Mouse (Mus musculus) neural tube, embryonic 13.5 days (tissue): ENCODE data around the gene Hand1. TPM values are rescaled to one million over a fixed set of nuclear protein-coding genes. Genes with fewer than 3 reads are reported as not detected.
"Not testable (repeated sequence)": the region's sequence is repeated elsewhere in the genome, so short reads cannot be mapped to it uniquely, and the experiment has no call there.

Experiments
- ATAC-seq: fragments of 200-750 bp; cut with Nextera tagmentation; 2 replicates; pipeline ENCODE4 v1.8.0; 2017; ENCODE audit warnings: low read depth, mild to moderate bottlenecking, moderate TSS enrichment, moderate library complexity
- H3K27ac ChIP-seq: fragments of 300-500 bp; sonication (generic); replicated peaks from 2 replicates; pipeline ENCODE4 v1.5.1; 2015; ENCODE audit warnings: moderate library complexity, mild to moderate bottlenecking, inconsistent platforms
- H3K27me3 ChIP-seq: fragments of 300-500 bp; sonication (generic); 2 replicates; pipeline ENCODE4 v1.6.1; 2015; ENCODE audit warnings: mild to moderate bottlenecking, inconsistent platforms
- H3K36me3 ChIP-seq: fragments of 300-500 bp; sonication (generic); 2 replicates; pipeline ENCODE4 v1.6.1; 2015; ENCODE audit warnings: mild to moderate bottlenecking, inconsistent platforms
- H3K4me1 ChIP-seq: fragments of 300-500 bp; sonication (generic); replicated peaks from 2 replicates; pipeline ENCODE4 v1.6.1; 2015; ENCODE audit warnings: inconsistent platforms
- H3K4me2 ChIP-seq: fragments of 300-500 bp; sonication (generic); 2 replicates; pipeline ENCODE4 v1.6.1; 2015; ENCODE audit warnings: inconsistent platforms, mild to moderate bottlenecking, moderate library complexity
- H3K4me3 ChIP-seq: fragments of 300-500 bp; sonication (generic); 2 replicates; pipeline ENCODE4 v1.5.1; 2015; ENCODE audit warnings: mild to moderate bottlenecking, inconsistent platforms
- H3K9ac ChIP-seq: fragments of 300-500 bp; sonication (generic); 2 replicates; pipeline ENCODE4 v1.6.1; 2015; ENCODE audit warnings: moderate library complexity, mild to moderate bottlenecking, inconsistent platforms
- H3K9me3 ChIP-seq: fragments of 300-500 bp; sonication (generic); 2 replicates; pipeline ENCODE4 v1.6.1; 2016; ENCODE audit warnings: inconsistent platforms
- WGBS: fragments of 180-500 bp; shearing (Covaris S2); methylation state at CpG from one replicate; pipeline ENCODE4 v1.1.7; 2015; 5-methylcytosine and 5-hydroxymethylcytosine counted together
- polyA plus RNA-seq: library from polyadenylated mRNA; unstranded; fragments of >200 nt; fragmentation: Nextera tagmentation; extraction: Ambion mirVana; gene quantifications from 2 replicates; pipeline ENCODE4 v1.2.1, GENCODE M21; 2015

Gene Hand1
- polyA plus RNA-seq, 1 experiment from 2014 or later, result 0.28 TPM

- Histone ChIP-seq H3K9me3 (no peaks in the 10 kb centered on the region), H3K4me3 (no peak overlapping the region), H3K9ac (no peak overlapping the region), H3K27me3 (peaks cover 100% of the 10 kb centered on the region), H3K4me1 (peaks cover 27% of the 10 kb centered on the region), H3K36me3 (no peaks in the 10 kb centered on the region), H3K27ac (no peak overlapping the region), H3K4me2 (no peak overlapping the region)
- no peak for ATAC-seq
- under 1% methylated on average over 31 of the region's 31 CpGs for WGBS
These were observed 1.3 kb downstream of the Hand1 start for GRCm38 (mm10) chr11:57831281-57831781.

- peaks cover 100% of the 10 kb centered on the region for H3K27me3 ChIP-seq
- no peak for ATAC-seq
- H3K4me2 ChIP-seq, result no peak overlapping the region
- no peak overlapping the region for H3K9ac ChIP-seq
- H3K9me3 ChIP-seq, result no peaks in the 10 kb centered on the region
- H3K4me1 ChIP-seq, result peaks cover 27% of the 10 kb centered on the region
- H3K4me3 ChIP-seq, result no peak overlapping the region
- H3K36me3 ChIP-seq, result no peaks in the 10 kb centered on the region
- H3K27ac ChIP-seq, result no peak overlapping the region
- WGBS, result 11% methylated on average over 17 of the region's 17 CpGs
These were observed 2.5 kb downstream of the Hand1 start for GRCm38 (mm10) chr11:57829871-57830775.

DNA sequence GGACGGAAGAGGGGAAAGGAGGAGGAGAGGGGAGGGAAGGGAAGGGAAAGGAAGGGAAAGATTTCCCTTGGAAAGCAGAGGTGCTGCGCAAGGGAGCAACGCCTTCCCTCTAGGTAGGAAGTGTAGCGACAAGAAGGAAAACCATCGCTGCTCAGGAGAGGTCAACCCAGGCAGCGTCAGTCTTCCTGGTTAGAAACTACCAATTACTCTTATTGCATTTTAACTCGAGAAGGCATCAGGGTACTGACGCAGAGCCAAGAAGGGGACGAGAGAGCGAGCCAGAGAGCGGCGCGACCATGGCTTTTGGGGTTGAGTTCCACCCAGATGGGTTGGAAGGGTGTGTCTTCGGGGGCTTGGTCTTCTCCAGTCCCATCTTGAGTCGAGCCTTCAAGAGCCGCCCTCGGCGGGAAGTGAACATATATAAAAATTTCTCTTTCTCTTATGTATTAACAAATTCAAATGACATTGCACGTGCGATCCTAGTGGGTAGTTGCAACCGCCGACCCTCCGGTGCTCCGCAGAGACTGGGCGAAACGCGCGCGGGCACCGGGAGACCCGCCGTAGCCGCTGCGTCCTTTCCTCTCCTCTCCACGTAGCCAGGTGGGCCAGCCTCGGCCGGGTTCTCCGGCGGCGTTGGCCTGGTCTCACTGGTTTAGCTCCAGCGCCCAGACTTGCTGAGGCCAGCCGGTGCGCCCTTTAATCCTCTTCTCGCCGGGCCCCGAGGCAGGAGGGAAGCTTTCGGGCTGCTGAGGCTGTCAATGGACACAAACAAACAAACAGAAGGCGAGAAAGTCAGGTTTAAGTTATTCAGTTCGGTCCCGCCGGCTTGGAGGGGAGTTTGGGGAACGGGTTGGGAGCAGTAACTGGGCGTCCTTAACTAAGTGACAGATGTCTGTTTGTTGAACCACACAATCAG, 3.4 kb downstream of the Hand1 start:
- WGBS, result under 1% methylated on average over 53 of the region's 53 CpGs
- Histone ChIP-seq H3K4me1 (peaks cover 27% of the 10 kb centered on the region), H3K27ac (no peak overlapping the region), H3K4me2 (no peak overlapping the region), H3K9me3 (no peaks in the 10 kb centered on the region), H3K9ac (no peak overlapping the region), H3K27me3 (peaks cover 99% of the 10 kb centered on the region), H3K36me3 (no peaks in the 10 kb centered on the region), H3K4me3 (0 out of 2 replicates have a peak overlapping the region, but pooled peaks have one; percentile 6)
- ATAC-seq, result no peak

GRCm38 (mm10) chr11:57827915-57828545, 4.6 kb downstream of the Hand1 start:
- ATAC-seq, result peak; percentile 45; the same call in 1 of the 2 replicates

DNA sequence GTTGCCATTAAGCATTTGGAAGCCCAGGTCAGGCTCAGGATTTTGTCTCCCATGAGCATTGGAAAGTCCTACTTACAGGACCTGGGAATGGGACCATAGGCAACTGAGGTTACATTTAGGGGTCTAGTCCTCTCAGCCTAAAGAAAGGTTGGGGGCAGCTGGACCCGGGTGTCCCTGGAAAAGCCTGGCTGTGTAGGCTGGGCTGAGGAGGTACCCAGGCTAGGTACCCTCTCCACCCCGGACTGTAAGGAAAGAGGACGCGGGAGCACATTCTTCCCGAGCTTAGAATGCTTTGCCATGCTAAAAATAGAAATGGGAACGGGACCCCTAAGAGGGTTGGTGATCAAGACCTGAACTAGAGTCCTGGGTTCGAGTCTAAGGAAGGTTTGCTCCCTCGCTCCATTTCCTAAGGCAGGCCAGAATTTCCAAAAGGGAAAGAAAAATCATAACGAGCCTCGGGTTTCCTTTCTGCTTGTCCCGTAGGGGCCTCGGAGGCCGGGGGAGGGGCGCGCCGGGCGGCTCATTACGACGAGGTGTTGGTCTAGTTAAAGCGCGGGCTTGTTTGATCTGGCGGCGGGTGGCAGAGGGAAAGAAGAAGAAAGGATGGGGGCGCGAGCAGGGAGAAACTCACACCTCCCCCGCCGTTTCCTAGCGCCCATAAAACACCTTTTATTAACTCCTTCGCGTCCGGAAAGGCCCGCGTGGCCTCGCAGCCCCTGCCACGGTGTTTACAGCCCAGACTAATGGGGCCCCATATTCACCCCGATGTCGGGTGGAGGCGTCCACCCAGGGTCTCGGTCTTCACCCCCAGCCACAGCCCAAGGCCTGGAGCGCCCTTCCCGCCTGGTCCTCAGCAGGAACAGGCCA, 5.3 kb downstream of the Hand1 start:
- H3K4me2 ChIP-seq, result peak overlapping the region; percentile 49
- H3K36me3 ChIP-seq, result no peaks in the 10 kb centered on the region
- H3K4me1 ChIP-seq, result peaks cover 21% of the 10 kb centered on the region
- H3K9ac ChIP-seq, result no peak overlapping the region
- WGBS, result under 1% methylated on average over 40 of the region's 41 CpGs
- H3K4me3 ChIP-seq, result peak overlapping the region; percentile 25
- no peak overlapping the region for H3K27ac ChIP-seq
- H3K9me3 ChIP-seq, result no peaks in the 10 kb centered on the region
- ATAC-seq, result no peak
- H3K27me3 ChIP-seq, result peaks cover 89% of the 10 kb centered on the region

More at GRCm38 (mm10) chr11:57827915-57828545, 4.6 kb downstream of the Hand1 start:
- Histone ChIP-seq H3K9me3 (no peaks in the 10 kb centered on the region), H3K4me2 (peak overlapping the region; percentile 49), H3K9ac (no peak overlapping the region), H3K27me3 (peaks cover 96% of the 10 kb centered on the region), H3K27ac (no peak overlapping the region), H3K4me3 (peak overlapping the region; percentile 25), H3K4me1 (peaks cover 21% of the 10 kb centered on the region), H3K36me3 (no peaks in the 10 kb centered on the region)
- 1% methylated on average over 33 of the region's 33 CpGs for WGBS

DNA sequence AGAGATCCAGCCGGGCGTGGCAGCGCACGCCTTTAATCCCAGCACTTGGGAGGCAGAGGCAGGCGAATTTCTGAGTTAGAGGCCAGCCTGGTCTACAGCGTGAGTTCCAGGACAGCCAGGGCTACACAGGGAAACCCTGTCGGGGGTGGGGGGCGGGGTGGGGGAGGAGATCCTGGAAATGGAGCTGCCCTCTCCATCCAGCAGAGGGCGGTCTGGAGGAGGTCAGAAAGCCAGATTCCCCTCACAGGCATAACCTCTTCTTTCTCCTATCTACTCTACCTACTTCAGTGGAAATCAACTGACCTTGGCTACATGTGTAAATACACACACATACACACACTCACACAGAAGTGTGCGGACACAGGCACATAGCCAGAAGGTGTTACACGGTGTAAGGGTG, 7.4 kb downstream of the Hand1 start:
- not testable (repeated sequence) for ATAC-seq, H3K27ac ChIP-seq, H3K9me3 ChIP-seq, H3K4me2 ChIP-seq, H3K4me3 ChIP-seq, H3K9ac ChIP-seq, H3K36me3 ChIP-seq
- Histone ChIP-seq H3K4me1 (peaks cover 17% of the 10 kb centered on the region), H3K27me3 (peaks cover 68% of the 10 kb centered on the region)
- WGBS, result 43% methylated on average over 11 of the region's 11 CpGs

DNA sequence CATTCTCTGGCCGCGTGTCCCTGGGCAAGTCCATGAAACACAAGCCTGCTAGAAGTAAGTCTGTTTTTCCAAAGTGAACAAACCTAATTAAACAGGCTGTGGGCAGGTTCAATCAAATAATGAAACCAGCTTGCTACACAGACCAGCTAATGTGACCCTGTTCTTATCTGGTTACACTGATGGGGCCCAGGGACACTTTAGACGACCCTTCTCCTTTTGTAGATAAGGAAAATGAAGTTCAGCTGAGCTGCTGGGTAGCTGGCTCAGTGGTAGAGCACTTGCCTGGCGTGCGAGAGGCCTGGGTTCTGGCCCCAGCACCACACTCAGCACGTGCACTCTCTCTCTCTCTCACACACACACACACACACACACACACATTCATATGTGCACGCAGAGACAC, 8.9 kb downstream of the Hand1 start:
- Histone ChIP-seq H3K36me3 (no peaks in the 10 kb centered on the region), H3K4me1 (peaks cover 8% of the 10 kb centered on the region), H3K4me2 (no peak overlapping the region), H3K27me3 (peaks cover 53% of the 10 kb centered on the region), H3K27ac (no peak overlapping the region), H3K4me3 (no peak overlapping the region), H3K9ac (no peak overlapping the region), H3K9me3 (no peaks in the 10 kb centered on the region)
- 79% methylated on average over 7 of the region's 7 CpGs for WGBS
- ATAC-seq, result no peak

DNA sequence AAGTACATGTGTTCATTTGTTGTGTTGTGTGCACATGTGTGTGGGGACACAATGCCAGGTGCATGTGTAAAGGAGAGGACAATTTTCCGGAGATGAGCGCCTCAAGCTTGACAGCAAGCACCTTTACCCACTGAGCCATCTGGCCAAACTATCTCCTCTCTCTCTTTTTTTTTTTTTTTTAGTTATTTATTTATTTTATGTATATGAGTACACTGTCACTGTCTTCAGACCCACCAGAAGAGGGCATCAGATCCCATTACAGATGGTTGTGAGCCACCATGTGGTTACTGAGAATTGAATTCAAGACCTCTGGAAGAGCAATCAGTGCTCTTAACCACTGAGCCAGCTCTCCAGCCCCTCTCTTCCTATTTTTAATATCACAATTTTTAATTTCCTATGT, 9.5 kb downstream of the Hand1 start:
- H3K9me3 ChIP-seq, H3K27ac ChIP-seq, H3K4me3 ChIP-seq, H3K4me2 ChIP-seq, H3K9ac ChIP-seq, H3K4me1 ChIP-seq, ATAC-seq, H3K36me3 ChIP-seq: not testable (repeated sequence)
- WGBS, result 100% methylated on average over 2 of the region's 2 CpGs
- peaks cover 47% of the 10 kb centered on the region for H3K27me3 ChIP-seq

DNA sequence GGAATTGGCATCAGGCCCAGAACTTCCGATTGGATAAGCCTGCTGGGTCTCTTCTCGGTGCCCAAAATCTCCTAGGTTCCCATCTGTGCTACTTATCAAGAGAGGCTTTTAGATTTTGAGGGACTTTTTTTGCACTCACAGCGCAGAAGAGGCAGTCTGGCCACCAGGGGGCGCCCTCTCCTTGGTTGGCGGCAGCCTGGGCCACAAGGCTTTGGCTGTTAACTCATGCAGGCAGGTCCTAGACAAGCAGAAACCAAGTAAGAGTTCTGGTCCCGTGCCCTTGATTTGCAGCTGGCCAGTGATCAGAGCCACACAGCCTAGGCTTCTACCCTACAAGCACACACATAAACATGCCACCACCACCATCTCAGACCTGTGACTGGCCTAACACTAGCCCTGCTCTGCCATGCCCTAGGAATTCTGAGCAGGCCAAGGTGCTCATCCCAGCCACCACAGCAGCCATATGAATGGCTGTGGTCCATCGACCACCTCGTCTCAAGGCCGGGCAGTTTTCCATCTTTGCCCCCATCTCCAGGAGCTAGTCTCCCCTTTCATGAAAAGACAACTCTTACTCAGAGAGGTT, 12.5 kb downstream of the Hand1 start:
- Histone ChIP-seq H3K9ac (no peak overlapping the region), H3K36me3 (no peaks in the 10 kb centered on the region), H3K27me3 (peaks cover 17% of the 10 kb centered on the region), H3K27ac (no peak overlapping the region), H3K4me3 (no peak overlapping the region), H3K9me3 (no peaks in the 10 kb centered on the region), H3K4me1 (no peaks in the 10 kb centered on the region), H3K4me2 (no peak overlapping the region)
- WGBS, result 31% methylated on average over 9 of the region's 9 CpGs
- ATAC-seq, result no peak

GRCm38 (mm10) chr11:57818189-57818588, 14.4 kb downstream of the Hand1 start:
- H3K27ac ChIP-seq, result no peak overlapping the region
- H3K36me3 ChIP-seq, result no peaks in the 10 kb centered on the region
- no peak overlapping the region for H3K4me3 ChIP-seq
- H3K4me1 ChIP-seq, result no peaks in the 10 kb centered on the region
- no peak for ATAC-seq
- H3K9ac ChIP-seq, result no peak overlapping the region
- H3K4me2 ChIP-seq, result no peak overlapping the region
- WGBS, result 85% methylated on average over 4 of the region's 4 CpGs
- no peaks in the 10 kb centered on the region for H3K9me3 ChIP-seq
- H3K27me3 ChIP-seq, result no peaks in the 10 kb centered on the region

DNA sequence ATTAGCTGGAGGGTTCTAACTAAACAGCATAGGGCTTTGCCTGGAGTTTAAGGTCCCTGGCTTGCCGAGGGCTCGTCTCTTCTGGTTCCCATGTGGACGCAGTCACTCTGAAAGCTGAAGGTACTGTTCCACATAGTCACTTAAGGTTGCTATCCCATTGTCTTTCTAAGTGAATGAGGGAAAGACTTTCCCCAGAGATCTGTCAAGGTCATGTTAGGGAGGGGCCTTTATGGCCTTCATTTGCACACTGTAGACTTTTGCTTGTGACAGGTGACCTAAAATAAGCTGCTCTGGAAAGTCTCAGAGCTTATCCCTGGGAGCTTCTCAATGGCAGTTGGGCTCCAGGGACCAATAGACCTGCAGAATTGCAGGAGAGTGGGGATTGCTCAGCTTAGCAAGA, 19.0 kb downstream of the Hand1 start:
- H3K4me2 ChIP-seq, result no peak overlapping the region
- H3K27ac ChIP-seq, result no peak overlapping the region
- no peak overlapping the region for H3K4me3 ChIP-seq
- no peaks in the 10 kb centered on the region for H3K9me3 ChIP-seq
- peaks cover 35% of the 10 kb centered on the region for H3K36me3 ChIP-seq
- H3K4me1 ChIP-seq, result no peaks in the 10 kb centered on the region
- no peak for ATAC-seq
- no peaks in the 10 kb centered on the region for H3K27me3 ChIP-seq
- 87% methylated on average over 3 of the region's 3 CpGs for WGBS
- no peak overlapping the region for H3K9ac ChIP-seq
